Mouse (Mus musculus): ENCODE measurements around the gene Nckipsd.

DNA sequence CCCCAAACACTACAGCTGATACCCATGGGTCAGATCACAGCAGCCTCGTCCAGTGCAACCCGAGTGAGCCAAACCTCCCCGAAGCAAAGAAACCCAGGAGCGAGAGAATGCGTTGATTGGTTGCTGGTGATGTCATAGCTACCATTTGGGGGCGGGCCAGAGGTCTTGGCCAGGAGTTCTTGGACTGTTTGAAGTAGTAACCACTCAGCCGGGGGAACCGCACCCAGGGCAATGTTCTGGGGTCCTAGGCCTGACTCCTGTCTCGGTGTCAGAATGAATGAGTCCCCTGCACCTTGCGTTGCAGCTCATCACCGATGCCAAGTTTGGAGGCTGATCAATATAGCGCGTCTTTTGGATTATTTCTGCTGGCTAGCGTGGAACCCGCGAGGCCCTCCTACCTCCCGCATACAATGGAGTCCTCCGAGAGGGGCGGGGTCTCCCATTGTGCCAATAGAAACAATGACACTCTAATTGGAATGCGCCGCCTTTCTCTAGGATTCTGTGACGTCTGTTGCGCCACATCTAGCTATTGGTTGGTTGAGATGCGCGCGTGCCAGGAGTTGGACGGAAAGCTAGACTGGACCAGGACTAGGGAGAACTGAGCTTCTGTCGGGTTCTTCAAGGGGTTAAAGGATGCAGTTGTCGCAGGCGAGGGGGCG lies 16.7 kb downstream of the Nckipsd start:
- TF ChIP-seq CTCF (IDR thresholded peaks at IDR 0.05; ENCODE audit: low read depth, low read length) = no peak
- no peak for TF ChIP-seq POLR2AphosphoS5 (IDR thresholded peaks at IDR 0.05; ENCODE audit: insufficient replicate concordance, low read depth, low read length)

All from G1E (cell line).